Mouse (Mus musculus) heart, embryonic 12.5 days (tissue): Measurements from ENCODE around the gene Pik3cg. TPM values are rescaled to one million over a fixed set of nuclear protein-coding genes. Genes with fewer than 3 reads are reported as not detected.

Source experiments
- polyA plus RNA-seq: library from polyadenylated mRNA; unstranded; fragments of >200 nt; fragmentation: Nextera tagmentation; extraction: Ambion mirVana; gene quantifications from 2 replicates; pipeline ENCODE4 v1.2.1, GENCODE M21; 2016

The Pik3cg gene
- polyA plus RNA-seq, 1 experiment from 2014 or later, result 1.6 TPM

Other genes with a start within 250 kb of the Pik3cg start
- gene Prkar2b, start 147.4 kb downstream of the Pik3cg start, polyA plus RNA-seq, result 18.9 and 20.6 TPM in 2 replicates
- gene Ccdc71l, start 170.0 kb upstream of the Pik3cg start, polyA plus RNA-seq, result 5.3 and 5.4 TPM in 2 replicates